Mouse (Mus musculus) Muller cell, postnatal 12 days (primary cell): ENCODE data around the gene Nme4.
"Not testable (repeated sequence)": the region's sequence is repeated elsewhere in the genome, so short reads cannot be mapped to it uniquely, and the experiment has no call there.

ENCODE experiments used
- DNase-seq: peaks from one replicate; pipeline ENCODE4 v3.0.0-alpha.2; 2015; ENCODE audit errors: inconsistent ontology term

Gene Nme4

GRCm38 (mm10) chr17:26095121-26095740 is at the start of gene Nme4:
Gene Nme4, minus strand, starts transcription at chr17:26095602.
- DNase-seq = peak; percentile 67

- DNase-seq = no peak
Observed at GRCm38 (mm10) chr17:26143386-26143785, 48.0 kb upstream of the Nme4 start.

DNA sequence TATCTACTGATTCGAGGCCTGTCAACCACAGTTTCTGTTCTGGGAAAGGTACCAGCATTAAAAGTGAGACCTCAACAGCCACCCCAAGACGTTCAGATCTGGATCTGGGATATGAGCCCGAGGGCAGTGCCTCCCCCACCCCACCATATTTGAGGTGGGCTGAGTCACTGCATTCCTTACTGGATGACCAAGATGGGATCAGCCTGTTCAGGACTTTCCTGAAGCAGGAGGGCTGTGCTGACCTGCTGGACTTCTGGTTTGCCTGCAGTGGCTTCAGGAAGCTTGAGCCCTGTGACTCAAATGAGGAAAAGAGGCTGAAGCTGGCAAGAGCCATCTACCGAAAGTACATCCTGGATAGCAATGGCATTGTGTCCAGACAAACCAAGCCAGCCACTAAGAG is 47.4 kb upstream of the Nme4 start:
- peak; percentile 31 for DNase-seq

GRCm38 (mm10) chr17:26138901-26139381 is 43.5 kb upstream of the Nme4 start:
- DNase-seq = peak; percentile 78

DNA sequence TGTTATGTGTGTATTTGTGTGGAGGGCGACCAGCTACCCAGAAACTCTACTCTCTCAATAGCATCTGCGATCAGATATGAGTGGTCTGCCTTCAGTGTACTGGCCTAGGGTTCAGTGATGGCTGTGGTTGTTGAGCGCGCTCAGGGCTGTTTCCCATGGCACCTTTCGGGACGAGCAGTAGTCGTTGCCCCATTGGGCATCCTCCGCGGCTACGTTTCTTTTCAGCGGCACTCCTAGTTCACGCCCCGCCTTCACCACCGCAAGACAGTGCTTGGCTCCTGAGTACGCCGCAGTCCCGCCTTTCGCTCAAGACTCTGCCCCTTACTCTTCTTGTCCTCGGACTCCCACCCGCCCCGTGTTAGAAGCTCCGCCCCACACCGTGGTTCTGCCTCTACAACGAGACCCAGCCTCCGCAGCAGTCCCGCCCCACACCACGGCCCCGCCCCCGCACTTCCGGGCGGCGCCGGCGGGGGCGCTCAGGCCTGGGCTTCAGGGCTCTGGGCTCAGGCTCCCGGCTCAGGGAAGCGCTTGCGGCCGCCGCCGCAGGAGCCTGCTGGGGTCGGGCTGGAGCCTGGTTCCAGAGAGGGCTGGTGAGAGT is 42.9 kb upstream of the Nme4 start, which contains the start of gene Axin1:
Axin1 (plus strand) TSS at position 450 of the 598 bp plus-strand sequence.
- DNase-seq = peak; percentile 99

DNA sequence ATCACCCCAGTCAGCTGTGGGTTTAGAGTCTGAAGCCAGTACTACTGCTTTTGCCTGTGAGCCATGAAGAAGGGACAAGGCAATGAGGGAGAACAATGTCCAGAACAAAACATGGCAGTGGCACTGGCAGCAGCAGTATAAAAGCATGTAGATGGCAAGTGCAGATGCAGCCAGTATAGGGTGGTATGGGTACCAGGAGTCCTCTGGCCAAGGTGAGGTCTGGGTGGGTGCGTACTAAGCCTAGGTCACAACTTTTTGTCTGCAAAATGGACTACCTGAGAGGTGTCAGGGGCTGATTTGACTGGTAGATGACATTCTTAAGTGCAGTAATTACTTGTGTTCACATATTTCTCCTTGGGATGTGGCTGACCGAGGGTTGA is 42.3 kb upstream of the Nme4 start:
- DNase-seq = no peak

- no peak for DNase-seq
Observed at GRCm38 (mm10) chr17:26137106-26137750, 41.8 kb upstream of the Nme4 start.

GRCm38 (mm10) chr17:26131856-26132853 is 36.8 kb upstream of the Nme4 start:
- no peak for DNase-seq

DNA sequence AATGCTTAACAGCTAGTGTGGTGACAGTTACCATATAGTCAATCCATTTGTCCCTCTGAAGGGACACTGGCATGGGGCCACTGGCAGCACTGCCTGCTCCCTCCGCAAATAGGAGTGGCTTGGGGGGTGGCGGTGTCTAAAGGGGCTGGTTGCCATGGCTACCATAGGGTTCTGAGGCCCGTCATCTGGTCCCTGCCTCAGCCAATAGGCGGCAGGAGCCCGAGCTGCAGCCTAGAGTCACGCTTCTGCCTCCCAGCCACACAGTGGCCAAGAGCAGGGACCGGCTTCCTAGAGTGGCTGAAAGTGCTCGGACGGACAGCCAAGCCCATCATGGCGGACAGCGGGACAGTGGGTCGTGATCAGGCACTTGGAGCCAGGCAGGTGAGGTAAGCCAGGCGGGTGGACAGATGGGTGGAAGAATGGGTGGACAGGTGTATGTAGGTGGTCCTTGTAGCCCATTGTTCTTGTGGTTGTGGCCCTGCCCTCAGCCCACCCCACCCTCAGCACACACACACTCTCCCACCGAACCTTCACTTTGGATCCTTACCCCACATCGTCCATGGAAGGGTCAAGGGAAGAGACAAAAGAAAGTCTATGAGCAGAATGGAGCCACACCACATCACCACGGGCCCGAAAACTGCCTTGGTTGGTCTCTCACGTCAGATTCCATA is 35.8 kb upstream of the Nme4 start:
- DNase-seq = no peak

DNA sequence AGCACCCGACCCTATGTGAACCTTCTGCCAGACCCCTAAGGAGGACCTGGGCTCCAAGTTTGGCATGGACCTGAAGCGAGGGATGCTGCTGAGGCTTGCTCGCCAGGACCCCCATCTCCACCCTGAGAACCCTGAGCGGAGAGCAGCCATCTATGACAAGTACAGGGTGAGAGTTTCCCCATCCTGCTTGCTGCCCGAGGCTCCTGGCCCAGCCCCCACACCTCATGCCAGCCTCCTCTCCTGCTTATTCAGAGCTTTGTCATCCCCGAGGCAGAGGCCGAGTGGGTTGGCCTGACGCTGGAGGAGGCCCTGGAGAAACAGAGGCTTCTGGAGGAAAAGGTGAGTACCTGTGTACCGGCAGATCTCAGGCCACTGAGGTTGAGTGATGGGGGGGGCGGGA is 29.8 kb upstream of the Nme4 start:
- no peak for DNase-seq

DNA sequence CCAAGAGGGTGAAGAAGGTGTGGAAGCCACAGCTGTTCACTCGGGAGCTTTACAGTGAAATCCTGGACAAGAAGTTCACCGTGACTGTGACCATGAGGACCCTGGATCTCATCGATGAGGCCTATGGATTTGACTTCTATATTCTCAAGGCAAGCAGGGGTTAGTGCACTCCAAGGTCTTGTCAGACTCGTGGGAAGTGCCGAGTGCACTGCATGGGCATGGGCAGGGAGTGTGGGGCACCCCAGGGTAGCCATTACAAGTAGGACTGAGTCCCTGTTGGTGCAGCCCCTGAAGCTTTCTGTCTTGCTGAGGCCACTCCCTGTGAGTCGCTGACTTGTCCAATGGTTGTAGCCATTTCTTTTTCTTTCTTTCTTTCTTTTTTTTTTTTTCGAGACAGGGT is 29.2 kb upstream of the Nme4 start:
- no peak for DNase-seq

- DNase-seq = peak; percentile 93
Observed at GRCm38 (mm10) chr17:26123267-26123684, 27.9 kb upstream of the Nme4 start, which contains the start of gene Mrpl28. Gene Mrpl28, plus strand, starts transcription at chr17:26123500.

- DNase-seq = no peak
Observed at GRCm38 (mm10) chr17:26122431-26123140, 27.2 kb upstream of the Nme4 start.

DNA sequence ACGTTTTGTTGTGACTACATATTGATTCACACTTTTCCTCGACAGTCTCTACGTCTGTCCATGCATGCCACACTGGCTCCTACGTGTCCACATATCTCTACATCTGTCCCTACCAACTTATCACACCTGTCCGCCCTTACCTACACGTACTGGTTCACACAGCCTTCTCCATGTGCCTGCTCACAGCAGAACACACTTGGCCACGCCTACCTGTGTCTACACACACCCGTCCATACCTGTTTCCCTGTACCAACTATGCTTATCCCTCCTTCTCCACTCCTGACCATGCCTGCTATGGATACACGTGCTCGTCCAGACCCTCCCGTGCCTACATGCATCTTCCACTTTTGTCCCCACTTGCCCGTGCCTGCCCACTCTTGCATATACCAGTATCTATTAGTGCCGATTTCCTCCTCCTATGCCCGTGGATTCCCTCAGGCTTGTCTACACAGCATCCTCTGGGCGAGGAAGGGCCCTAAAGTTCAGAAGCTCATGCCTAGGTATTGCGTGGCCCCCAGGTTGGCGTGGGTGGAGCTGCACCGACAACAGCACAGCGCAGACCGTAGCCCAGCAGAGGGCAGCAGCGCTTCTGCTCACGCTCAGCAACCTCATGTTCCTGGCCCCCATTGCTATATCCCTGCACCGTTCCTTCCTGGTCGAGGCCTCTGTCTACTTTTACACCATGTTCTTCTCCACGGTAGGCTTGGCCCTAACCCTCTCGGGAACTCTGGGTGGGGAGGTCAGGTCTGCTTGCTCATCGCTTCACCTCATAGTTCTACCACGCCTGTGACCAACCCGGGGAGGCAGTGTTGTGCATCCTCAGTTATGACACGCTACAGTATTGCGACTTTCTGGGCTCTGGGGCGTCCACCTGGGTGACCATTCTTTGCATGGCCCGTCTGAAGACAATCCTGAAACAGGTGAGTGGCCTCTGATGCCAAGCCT is 24.6 kb upstream of the Nme4 start:
- peak; percentile 55 for DNase-seq

DNA sequence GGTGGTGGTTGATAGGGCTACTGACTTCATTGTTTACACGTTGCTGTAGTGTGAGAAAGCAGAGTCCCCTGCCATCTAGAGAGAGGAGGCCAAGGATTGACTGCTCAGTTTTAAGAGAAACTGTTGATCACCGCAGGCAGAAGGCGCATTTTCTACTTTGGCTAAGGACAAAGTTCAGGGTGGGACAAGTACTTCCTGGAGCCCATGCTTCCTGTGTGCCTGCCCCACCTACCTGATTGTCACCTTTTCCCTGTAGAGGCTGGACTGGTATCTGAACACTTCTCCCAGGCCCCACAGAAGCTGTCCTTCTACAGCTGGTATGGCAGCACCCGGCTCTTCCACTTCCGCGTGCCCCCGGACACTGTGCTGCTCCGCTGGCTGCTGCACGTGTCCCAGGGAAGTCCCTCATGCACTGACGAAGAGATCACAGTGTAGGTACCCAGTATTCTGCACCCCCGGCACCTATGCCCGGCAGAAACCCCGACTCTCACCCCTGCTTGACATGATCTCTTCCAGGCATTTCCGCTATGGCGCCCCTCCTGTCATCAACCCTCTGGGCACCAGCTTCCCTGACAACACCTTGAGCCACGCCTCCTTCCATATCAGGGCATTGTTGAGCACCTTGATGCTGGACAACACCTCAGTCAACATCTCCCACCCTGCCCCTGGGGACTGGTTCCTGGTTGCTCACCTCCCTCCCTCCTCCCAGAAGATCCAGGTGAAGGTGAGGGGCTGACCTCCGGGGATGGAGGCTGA is 21.3 kb upstream of the Nme4 start:
- DNase-seq = no peak

- no peak for DNase-seq
Observed at GRCm38 (mm10) chr17:26115956-26116487, 20.6 kb upstream of the Nme4 start.

GRCm38 (mm10) chr17:26115205-26115898 is 19.9 kb upstream of the Nme4 start:
- DNase-seq = no peak

DNA sequence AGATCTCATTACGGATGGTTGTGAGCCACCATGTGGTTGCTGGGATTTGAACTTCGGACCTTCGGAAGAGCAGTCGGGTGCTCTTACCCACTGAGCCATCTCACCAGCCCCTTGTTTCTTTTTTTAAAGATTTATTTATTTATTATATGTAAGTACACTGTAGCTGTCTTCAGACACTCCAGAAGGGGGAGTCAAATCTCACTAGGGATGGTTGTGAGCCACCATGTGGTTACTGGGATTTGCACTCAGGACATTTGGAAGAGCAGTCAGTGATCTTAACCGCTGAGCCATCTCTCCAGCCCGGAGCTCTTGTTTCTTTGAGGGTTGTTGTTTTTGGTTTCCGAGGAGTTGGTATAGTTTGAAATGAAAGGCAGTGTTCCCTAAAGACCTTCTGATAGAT is 19.1 kb upstream of the Nme4 start:
- DNase-seq = not testable (repeated sequence)
